Mouse (Mus musculus) cerebellum, postnatal 4 days (tissue): Measurements from ENCODE around the gene Tnik.

Source experiments
- DNase-seq, 2 experiments: peaks; one replicate each; pipeline ENCODE4 v3.0.0; 2022; ENCODE audit warnings: low spot score in 2 of 2, mixed read lengths in 1 of 2

The Tnik gene

GRCm38 (mm10) chr3:28405391-28405790 is 142.4 kb downstream of the Tnik start:
- DNase-seq: no peak

- peak; percentile 45 to 73 for DNase-seq
These were observed 145.9 kb downstream of the Tnik start for GRCm38 (mm10) chr3:28408859-28409459.

- DNase-seq: no peak
These were observed 147.3 kb downstream of the Tnik start for GRCm38 (mm10) chr3:28410269-28410668.

- no peak for DNase-seq
These were observed 153.0 kb downstream of the Tnik start for GRCm38 (mm10) chr3:28415986-28416385.

GRCm38 (mm10) chr3:28417091-28417715 is 154.2 kb downstream of the Tnik start:
- DNase-seq: no peak

GRCm38 (mm10) chr3:28420194-28420593 is 157.2 kb downstream of the Tnik start:
- no peak for DNase-seq

GRCm38 (mm10) chr3:28420698-28421097 is 157.7 kb downstream of the Tnik start:
- no peak for DNase-seq

GRCm38 (mm10) chr3:28421798-28422197 is 158.8 kb downstream of the Tnik start:
- no peak for DNase-seq

GRCm38 (mm10) chr3:28422221-28422620 is 159.2 kb downstream of the Tnik start:
- DNase-seq: no peak

- no peak for DNase-seq
These were observed 162.9 kb downstream of the Tnik start for GRCm38 (mm10) chr3:28425911-28426310.

- no peak for DNase-seq
These were observed 168.4 kb downstream of the Tnik start for GRCm38 (mm10) chr3:28431459-28431858.

- no peak for DNase-seq
These were observed 169.3 kb downstream of the Tnik start for GRCm38 (mm10) chr3:28432321-28432720.

- DNase-seq: no peak
These were observed 172.5 kb downstream of the Tnik start for GRCm38 (mm10) chr3:28435478-28435877.

- no peak for DNase-seq
These were observed 174.4 kb downstream of the Tnik start for GRCm38 (mm10) chr3:28437429-28437828.

- DNase-seq: no peak
These were observed 178.5 kb downstream of the Tnik start for GRCm38 (mm10) chr3:28441545-28441944.

- no peak for DNase-seq
These were observed 179.1 kb downstream of the Tnik start for GRCm38 (mm10) chr3:28442116-28442515.

GRCm38 (mm10) chr3:28447950-28448349 is 184.9 kb downstream of the Tnik start:
- no peak for DNase-seq

GRCm38 (mm10) chr3:28453458-28453857 is 190.4 kb downstream of the Tnik start:
- DNase-seq: no peak

GRCm38 (mm10) chr3:28456842-28457241 is 193.8 kb downstream of the Tnik start:
- DNase-seq: no peak

GRCm38 (mm10) chr3:28457517-28457916 is 194.5 kb downstream of the Tnik start:
- DNase-seq: no peak

- no peak for DNase-seq
These were observed 203.7 kb downstream of the Tnik start for GRCm38 (mm10) chr3:28466688-28467087.

- DNase-seq: no peak
These were observed 204.2 kb downstream of the Tnik start for GRCm38 (mm10) chr3:28467148-28467754.

- DNase-seq: no peak
These were observed 204.9 kb downstream of the Tnik start for GRCm38 (mm10) chr3:28467871-28468285.
